Mouse (Mus musculus) neutrophil, adult 5-6 weeks (primary cell): ENCODE results near the gene Trp73. TPM values are rescaled to one million over a fixed set of nuclear protein-coding genes. Genes with fewer than 3 reads are reported as not detected.

Source experiments
- ATAC-seq: fragments of 151-379, 151-347 bp; 2 replicates; pipeline ENCODE4 v1.8.0; 2017; ENCODE audit warnings: mild to moderate bottlenecking, moderate TSS enrichment; ENCODE audit not compliant: insufficient number of reproducible peaks, poor library complexity, low FRiP score, severe bottlenecking; ENCODE audit errors: extremely low read depth
- total RNA-seq: library from RNA; stranded (forward); fragments of 200-1000 nt; gene quantifications from 2 replicates; pipeline ENCODE4 v1.2.3, GENCODE M21; 2017

Gene Trp73
- total RNA-seq: not detected in 2 replicates

DNA sequence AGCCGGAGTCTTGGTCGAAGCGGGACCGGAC lies at the start of gene Trp73:
Trp73 (minus strand) TSS at position 27 of the 31 bp plus-strand sequence.
- no peak for ATAC-seq

DNA sequence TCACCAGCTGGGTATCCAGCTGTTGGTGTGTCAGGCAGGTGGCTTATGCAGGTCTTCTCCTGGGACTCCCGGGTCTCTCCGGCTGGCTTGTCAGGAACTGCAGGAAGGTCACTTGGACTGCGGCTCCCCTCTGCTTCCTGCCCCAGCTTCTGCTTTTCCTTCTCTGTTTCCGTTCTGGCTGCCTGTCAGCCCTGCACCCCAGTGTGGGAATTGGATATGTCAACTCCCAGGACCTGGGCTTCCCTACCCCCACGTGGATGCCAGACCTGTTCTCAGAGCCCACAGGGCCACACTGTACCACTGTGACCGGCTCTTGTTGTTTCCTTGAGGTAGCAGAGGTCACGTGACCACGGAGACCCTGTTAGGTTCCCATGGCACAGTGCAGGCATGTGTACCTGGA lies 48.9 kb upstream of the Trp73 start:
- ATAC-seq: no peak

DNA sequence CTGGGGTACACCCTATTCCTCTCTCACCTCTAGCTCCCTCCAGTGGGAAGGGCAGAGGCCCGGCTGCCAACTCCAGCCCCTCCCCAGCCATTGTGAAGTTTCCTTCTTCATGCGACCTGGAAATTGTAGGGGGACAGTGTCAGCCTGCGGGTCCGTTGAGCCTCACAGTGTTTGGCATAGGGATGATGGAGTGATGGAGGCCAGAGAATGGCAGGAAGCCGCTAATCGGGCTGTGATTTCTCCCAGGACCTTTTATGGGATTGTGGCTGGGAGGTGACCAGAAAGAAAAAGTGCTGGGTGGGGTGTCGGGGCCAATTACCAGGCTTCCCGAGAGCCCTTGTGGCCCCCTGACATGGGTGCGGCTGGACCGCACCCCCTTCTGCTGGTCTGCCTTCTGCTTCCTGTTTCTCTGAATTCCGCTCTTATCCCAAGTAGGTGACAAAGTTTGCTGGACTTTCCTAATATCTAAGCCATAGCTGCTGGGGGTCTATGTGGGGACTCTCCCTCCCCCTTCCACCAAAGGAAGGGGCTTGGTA lies 46.1 kb upstream of the Trp73 start:
- ATAC-seq: no peak

DNA sequence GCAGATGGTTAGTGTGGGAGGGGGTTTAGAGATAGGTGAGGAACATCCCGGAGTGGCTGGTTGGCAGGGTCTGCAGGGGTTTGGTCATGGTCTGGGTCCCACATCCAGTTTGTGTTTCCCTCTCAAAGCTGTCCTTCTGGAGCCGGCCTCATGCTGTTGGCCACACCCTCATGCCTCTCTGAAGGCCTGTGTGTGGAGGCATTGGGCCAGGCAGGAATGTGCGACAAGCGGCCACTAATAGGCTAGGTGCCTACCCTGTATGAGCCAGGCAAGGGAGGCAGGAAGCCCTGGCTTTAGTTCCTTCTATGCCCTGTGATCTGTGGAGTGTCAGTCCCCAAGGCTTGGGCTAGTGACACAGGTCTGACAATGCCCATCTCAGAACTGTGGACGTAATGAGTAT lies 45.0 kb upstream of the Trp73 start:
- no peak for ATAC-seq

DNA sequence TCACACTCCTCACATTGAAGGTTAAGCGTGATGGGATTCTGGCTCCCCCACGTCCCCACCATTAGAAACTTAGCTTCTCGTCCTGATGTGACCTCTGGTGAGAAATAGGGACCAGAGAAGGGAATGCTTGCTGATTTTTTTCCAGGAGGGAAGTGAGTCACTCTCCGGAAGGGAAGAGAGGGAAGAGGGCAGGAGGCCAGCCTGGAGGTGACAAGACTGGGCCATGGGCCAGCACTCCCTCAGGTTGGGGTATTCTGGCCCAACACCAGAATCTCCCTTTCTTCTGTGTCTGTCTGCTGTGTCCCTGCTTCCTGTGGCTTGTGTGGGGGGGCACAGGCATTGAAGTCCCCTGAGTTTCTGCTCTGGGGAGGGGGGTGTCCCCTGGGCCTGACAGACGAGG lies 43.6 kb upstream of the Trp73 start:
- ATAC-seq: no peak

DNA sequence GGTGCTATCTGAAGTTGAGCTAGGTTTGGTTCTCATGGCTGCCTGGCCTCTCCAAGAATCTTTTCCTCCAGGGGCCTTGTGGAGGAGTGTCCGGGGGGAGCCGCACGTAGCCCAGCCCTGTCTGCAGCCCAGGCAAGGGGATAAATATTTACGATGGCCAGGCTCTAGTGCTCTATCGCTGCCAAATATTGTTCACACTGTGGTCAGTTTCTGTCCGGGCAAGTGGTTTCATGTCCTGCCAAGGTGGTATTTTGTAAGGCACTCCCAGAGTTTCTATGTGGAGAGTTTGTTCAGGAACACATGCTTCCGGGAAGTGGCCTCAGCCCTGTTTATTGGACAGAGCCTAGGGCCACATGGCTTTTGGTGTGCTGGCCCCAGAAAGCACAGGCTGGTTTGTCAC lies 41.0 kb upstream of the Trp73 start:
- ATAC-seq: no peak

DNA sequence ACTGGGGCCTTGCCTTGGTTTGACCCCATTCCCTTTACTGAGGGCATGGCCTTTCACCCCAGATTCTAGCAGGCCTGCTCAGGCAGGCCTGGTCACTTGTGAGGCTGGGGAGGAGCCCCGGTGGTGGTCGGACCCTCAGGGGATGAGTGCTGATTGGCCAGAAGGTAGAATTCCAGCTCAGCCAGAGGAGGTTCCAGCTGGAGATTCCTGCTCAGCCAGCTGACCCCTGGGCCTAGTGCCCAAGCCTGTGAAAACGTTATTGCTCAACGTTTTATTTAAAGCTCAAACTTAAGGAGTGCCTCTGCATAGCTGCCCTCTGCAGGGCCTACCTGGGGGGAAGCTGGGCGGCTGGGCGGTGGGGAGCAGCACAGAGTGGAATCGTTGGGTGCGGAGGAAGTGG lies 37.2 kb upstream of the Trp73 start:
- no peak for ATAC-seq

DNA sequence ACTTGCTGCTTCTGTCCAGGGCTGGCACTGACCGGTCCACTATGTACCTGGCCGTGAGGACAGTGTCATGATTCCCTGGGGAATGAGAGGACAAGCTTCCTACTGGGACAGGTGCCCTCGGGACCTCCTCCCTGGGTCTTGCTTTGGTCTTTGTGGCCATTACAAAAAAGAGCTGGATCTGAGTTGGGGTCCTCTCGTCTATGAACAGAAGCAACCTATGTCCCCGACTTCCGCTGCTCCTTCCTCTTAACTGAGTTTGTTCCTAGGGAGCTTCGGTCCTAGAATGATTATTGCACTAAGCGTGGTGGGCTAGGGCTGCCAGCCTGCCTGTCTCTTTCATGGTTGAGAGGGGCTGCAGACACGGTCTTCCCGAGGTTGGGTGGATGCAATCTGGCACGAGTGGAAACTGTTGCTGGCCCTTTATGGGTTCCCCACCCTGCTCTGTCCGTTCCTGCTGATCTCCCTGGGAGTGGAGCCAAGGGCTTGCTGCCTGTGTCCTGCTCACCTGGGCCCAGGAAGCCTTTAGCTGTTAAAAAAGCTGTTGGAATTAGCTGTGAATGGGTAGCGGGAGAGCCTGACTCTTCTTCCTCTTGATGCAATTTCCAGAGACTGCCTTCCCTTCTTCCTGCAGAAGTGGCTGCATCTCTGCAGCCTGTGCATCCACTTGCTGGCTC lies 32.1 kb upstream of the Trp73 start:
- no peak for ATAC-seq

DNA sequence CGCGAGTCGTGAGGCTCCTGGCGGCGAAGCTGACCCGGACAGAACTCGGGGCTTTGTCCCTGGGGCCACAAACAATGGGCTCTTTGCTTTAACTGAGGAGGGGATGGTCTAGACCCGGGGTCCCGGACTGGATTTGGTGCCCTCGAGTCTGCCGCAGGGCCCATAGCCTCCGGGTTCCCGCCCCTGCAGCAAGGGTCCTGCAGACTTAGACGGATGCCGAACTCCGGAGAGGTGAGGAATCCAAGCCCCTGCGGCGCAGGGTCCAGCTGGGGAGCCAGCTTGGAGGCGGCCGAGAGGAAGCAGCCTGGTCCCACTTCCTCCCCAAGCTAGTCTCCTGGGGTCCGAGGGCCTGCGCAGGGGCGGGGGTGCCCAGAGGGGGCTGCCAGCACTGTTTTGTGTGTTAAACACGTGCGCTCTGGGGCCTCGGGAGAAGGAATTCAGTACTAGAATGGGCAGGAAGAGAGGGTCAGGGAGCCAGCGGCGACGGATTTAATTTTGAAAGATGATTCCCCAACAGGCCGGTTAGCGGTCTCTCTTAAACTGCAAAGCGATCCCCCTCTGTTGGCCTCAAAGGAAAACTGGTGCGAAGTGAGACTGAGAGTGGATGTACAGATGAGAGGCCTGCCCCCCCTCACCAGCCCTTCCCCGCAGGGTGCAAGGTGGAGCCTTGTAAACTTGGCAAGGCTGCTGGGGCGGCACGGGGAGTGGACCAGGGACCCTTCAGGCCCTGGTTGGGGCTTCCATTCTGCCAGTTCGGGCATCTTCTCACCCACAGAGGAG lies 31.3 kb upstream of the Trp73 start:
- ATAC-seq: no peak

DNA sequence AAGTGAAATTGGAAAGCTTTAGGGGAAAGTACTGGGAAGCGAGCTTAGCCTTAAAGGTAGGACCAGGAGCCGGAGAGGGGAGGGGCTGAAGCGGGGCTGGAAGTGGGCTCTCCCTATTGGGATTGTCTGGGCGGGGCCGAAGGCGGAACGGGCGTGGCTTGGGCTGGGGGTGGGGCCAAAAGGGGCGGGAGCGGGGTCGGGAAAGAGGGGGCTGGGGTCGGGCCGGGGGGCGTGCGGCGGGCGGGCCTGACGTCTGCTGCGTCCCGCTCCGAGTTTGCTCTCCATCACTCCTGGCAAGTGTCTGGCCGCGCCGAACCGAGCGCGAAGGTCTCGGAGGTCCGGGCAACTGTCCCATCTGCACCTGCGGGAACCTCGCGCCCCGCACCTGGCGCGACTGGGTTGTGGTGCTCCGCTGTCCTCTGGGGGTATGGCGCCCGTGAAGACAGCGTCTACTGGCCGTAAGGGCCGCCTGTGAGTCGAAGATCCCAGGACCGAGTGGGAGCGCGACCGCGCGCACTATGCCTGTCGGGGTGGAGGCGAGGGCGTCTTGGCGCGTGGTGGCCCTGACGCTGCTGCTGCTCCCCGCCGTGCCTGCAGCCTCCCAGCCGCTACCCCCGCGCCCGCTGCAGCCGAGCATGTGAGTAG lies 30.6 kb upstream of the Trp73 start, which contains the start of gene Megf6:
Megf6 (plus strand) TSS at position 225 of the 645 bp plus-strand sequence.
- ATAC-seq: no peak

DNA sequence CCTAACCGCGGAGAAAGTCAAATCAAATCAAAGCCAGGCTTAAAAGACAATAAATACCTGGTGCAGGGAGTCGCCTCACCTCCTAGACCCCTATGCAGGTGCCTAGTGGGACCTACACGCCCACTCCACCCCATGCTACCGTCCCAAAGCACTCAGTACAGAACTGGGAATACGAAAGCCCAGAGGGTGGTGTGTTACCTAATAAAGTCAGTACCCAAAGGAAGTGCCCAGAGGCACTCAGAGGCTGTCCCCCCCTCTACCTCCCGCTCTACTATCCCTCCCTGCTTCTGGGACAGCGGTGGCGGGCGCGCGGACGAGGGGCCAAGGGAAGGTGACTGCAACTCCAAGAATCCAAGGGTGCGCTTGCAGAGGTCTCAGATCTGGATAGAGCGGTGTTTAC lies 30.0 kb upstream of the Trp73 start:
- ATAC-seq: no peak

DNA sequence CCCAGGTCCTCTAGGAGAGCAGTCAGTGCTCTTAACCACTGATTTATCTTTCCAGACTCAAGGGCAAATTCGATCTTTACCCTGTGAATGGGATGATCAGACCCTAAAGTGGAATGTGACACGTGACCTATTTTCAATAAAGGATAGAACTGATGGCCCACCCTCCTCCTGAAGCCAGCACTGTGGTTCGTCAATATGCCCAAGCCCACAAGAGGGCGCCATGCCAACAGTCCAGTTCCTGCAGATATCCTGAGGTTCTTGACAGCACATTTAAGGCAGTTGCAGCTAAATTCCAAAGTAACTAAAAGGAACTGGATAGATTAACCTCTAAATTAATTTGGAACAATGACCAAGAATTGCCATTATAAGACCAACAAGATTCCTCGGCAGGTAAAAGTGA lies 27.0 kb upstream of the Trp73 start:
- no peak for ATAC-seq

DNA sequence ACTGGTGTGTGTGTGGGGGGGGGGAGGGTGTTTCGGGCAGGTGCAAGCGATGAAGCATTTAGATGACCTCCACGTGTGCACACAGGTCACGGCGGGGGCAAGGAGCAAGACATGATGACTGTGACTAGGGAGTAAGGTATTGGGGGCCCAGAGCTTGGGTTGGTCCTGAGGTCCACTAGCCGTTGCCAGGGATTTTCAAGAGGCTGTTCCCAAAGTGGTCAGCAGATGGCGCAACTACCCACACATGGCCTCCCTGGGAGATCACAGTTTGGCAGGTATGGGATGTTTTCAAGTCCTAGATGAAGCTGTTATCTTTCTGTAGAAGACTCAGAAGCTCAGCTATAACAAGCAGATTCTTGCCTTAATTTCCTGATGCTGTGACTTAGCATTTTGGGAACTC lies 23.3 kb upstream of the Trp73 start:
- no peak; the same call in 1 of the 2 replicates for ATAC-seq

DNA sequence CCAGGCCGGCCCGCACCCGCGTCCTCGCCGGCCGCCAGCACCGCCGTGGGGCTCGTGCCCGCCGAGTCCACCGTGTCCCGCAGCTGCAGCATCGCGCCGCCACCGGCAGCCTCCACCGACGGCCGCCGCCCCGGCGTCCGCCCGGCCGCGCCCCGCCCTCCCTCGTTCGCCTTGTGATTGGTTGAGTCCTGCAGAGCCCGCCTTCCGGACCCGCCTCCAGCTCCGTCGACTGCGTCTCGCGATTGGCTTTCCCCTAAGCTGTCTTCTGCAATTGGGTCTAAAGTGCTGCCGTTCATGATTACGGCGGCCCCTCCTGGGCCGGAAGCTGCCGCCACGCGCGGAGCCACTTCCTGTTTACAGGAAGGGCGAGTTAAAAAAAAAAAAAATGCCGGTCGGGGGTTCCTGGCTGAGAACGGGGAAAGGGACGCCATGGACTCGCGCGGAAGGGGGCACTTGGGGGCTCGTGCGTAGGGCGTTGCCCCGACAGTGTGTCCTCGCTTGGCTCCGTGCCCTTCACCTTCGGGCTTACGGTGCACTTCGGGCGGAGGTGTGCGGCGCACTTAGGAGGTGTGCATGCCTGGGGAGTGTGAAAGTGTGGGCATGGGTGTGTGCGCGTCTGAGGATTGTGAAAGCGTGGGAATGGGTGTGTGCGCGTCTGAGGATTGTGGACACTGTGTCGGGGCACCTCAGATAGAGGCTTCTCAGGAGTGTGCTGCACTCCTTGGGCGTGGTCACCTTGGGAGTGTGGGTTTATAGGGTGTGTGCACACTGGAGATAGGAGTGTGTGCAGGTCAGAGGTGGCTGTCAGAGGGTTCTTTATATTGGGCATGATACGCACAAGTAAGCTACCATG lies 20.8 kb upstream of the Trp73 start, which contains the start of gene Tprgl:
Tprgl (minus strand) TSS at position 129 of the 853 bp plus-strand sequence.
- ATAC-seq: peak; percentile 94

DNA sequence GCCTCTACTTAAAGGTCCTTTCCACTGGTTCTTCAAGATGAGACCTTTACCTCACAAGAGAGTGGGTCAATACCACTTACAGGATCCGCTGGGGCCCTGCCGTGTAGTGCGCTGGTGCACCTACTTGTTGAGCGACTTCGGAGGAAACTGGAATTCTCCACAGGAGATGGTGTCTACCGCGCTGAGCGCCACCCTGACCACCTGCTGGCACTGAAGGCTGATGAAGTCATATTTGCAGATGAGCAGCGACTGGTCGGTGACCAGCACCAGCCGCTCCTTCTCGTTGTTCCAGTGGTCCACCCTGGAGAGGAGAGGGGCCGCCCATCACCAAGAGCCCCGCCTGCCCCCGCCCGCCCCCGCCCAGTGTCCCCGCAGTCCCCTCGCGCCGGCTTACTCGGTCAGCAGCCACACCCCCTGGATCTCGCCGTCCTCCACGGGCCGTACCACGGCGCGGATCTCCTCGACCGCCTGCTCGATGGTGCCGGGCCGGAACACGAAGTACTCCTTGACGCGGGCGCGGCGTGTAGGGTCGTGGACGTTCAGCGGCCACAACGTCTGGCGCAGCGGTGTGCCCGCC lies 20.0 kb upstream of the Trp73 start:
- ATAC-seq: no peak

DNA sequence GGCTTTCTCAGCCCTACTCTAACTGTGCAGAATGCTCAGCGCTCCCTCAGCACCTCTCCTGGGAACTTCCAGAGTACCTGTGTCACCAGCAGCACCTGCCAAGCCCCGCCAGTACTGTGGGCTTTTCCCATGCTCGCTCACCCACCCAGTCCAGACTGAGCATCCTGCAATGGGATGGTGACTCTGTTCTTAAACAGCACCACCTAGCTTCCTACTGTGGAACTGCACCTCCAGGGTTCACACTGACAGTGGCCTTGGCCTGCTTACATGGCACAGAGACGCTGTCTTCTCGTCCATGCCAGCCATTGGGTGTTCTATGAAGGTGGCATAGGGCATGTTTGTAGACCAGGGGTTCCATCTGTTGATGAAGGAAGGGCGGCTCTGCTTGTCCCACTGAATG lies 19.0 kb upstream of the Trp73 start:
- peak; percentile 63 for ATAC-seq

DNA sequence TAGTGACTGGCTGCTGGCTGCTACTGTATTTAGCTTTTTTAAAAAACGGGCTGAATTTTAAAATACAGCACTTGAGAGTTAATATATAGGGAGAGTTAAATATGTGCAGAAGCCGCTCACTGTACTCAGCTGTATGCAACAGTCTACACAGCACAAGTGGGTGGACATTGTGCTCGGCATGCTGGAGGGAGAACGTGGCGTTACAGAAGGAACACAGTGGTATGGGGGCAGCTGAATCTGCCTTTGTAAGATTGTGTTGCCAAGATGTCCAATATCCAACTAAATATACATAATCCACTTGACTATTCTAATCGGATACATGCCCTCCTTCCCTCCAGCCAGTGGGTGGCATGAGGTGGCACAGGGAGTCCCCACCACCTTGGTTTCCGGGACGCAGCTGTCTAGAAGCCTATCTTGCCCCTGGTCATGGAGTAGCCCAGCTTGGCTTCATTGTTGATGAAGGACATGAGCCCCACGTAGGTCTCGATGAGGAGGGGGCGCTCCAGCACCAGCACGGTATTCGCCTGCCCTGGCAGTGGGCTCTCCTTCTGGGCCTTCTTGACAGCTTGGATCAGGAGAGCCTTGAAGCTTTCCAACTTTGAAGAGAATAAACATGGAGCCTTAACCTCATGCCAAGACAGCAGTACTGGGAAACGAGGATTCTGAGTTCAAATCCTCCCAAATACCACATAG lies 18.1 kb upstream of the Trp73 start:
- ATAC-seq: no peak

DNA sequence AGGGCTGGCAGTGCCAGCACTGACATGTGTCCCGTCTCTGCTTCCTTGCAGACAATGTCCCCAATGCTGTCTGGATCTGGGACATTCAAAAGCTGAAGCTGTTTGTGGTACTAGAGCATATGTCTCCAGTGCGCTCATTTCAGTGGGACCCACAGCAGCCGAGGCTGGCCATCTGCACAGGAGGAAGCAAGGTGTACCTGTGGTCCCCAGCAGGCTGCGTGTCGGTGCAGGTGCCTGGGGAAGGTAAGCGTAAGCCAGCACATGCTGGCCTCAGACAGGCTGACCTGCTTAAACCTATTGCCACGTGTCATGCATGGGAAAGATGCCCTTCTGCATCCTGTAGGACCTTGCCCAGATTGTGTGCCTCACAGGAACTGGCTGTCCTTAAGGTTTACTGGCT lies 16.0 kb upstream of the Trp73 start:
- ATAC-seq: no peak

DNA sequence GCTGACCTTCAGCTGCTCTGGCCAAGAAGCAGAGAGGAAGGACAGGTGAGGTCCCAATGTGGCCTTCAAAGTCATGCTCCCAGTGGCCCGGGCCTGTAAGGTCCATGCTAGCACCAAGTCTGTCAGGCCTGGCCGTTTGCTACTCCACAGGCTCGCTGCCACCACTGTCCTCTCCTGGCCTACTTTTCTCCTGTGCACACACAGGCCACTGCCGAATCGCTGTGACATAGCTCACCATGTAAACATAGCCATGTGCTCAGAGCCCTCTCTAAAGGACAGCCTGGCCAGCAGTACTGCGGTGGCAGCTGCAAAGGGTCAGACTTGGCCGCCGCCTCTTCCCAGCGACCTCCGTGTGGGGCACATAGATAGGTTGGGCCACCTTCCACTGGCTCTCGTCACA lies 14.1 kb upstream of the Trp73 start:
- no peak for ATAC-seq
